In the genomic region with DNA sequence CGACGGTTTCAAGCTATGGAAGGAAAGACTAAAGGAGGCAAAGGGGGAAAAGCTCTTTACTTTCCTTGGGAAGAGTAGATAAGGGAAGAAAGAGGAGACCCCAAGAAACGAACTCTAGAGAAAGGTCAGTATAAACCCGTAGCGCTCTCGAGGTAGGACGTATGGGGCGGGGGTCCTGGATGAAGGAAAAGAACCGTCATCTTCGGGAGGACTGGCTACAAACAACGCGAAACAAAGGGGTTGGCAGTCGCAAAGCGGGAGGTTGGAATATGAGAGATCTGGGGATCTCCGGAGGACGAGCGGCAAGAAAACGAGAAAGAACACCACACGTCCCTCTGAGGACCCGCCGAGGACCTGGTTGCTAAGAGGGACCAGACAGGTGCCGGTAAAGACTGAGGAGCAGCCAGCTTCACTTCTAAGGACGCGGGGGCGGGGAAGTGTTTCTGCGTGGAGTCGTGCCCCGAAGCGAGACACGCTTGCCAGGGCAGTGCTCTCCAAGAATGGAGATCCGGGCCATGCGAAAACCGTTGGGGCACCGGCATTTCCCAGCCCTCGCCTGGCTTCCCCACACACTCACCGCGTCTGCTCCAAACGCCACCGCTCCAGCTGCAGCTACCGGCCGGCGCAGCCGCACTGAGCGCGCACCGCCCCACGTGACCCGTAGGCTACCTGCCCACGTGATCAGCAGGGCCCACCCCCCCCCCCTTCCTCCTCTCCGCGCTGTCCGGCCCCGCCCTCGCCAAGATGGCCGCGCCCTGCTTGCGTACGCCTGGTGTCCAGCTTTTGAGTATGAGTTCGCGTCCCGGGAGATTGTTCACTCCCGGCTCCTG, we compare ENCODE assay signal across 7 mouse cellular contexts. TPM values are rescaled to one million over a fixed set of nuclear protein-coding genes. Genes with fewer than 3 reads are reported as not detected.
DNase-seq lines count a peak whose midpoint lies in the region; ATAC-seq lines count a peak whose summit lies in the region.

Gene Fam118b (minus strand): TSS at position 660 of the 830 bp plus-strand sequence.
Gene Rpusd4 (plus strand): TSS at position 720 of the 830 bp plus-strand sequence.

- H3K4me2 ChIP-seq in intestine, embryonic 15.5 days (replicated peaks), result peak within 1 kb of the TSS; percentile 88

- H3K4me3 ChIP-seq in intestine, embryonic 15.5 days (replicated peaks), result peak within 1 kb of the TSS; percentile 82
- H3K4me3 ChIP-seq in midbrain, embryonic 10.5 days, result peak within 1 kb of the TSS; percentile 77

- H3K9ac ChIP-seq in intestine, embryonic 15.5 days, result peak within 1 kb of the TSS; percentile 76

- no peaks in the 10 kb centered on the region for H3K27me3 ChIP-seq in intestine, embryonic 15.5 days (replicated peaks)
- no peaks in the 10 kb centered on the region for H3K27me3 ChIP-seq in midbrain, embryonic 10.5 days (ENCODE audit: low read depth, poor library complexity, severe bottlenecking)

- DNase-seq in adrenal gland, adult (ENCODE audit: inconsistent age in 2 of 2, low spot score in 1 of 2), result peak; percentile 93 to 96
- DNase-seq in embryo, embryonic 10.5 days (ENCODE audit: low spot score), result peak; percentile 94
- peak; percentile 92 for DNase-seq in gastrocnemius, postnatal 25 days
- peak; percentile 94 to 95 for DNase-seq in left cerebral cortex, postnatal 25 days (ENCODE audit: low spot score in 2 of 2)
- peak; percentile 93 for DNase-seq in midbrain, embryonic 10.5 days (ENCODE audit: low spot score)
- peak; percentile 92 for DNase-seq in right cerebral cortex, postnatal 4 days

- H3K27ac ChIP-seq in intestine, embryonic 15.5 days, result peak within 1 kb of the TSS; percentile 64
- peak within 1 kb of the TSS; percentile 89 for H3K27ac ChIP-seq in midbrain, embryonic 10.5 days (replicated peaks)

- 0% methylated on average over 59 of the region's 62 CpGs for WGBS in intestine, embryonic 15.5 days
- under 1% methylated on average over 62 of the region's 62 CpGs for WGBS in midbrain, embryonic 10.5 days

- H3K4me1 ChIP-seq in intestine, embryonic 15.5 days (replicated peaks), result peaks cover 6% of the 10 kb centered on the region; the same call in 1 of the 2 replicates
- peaks cover 23% of the 10 kb centered on the region for H3K4me1 ChIP-seq in midbrain, embryonic 10.5 days

- H3K9me3 ChIP-seq in intestine, embryonic 15.5 days, result no peaks in the 10 kb centered on the region
- no peaks in the 10 kb centered on the region for H3K9me3 ChIP-seq in midbrain, embryonic 10.5 days (replicated peaks)

- H3K36me3 ChIP-seq in intestine, embryonic 15.5 days, result no peaks in the 10 kb centered on the region
- H3K36me3 ChIP-seq in midbrain, embryonic 10.5 days, result peaks cover 26% of the 10 kb centered on the region

- intact Hi-C loops in left cerebral cortex, postnatal 25 days (cut with DNase I), result loop anchor here (5.0 kb wide), 1 partner anchor 55 kb away; the partner anchor contains the start of gene Foxred1

- peak; percentile 91 for ATAC-seq in intestine, embryonic 15.5 days

RNA-seq across cellular contexts. Expression of gene Fam118b, which starts in this region (rescaled TPM):
- total RNA-seq in gastrocnemius, postnatal 25 days (2021), result 10 to 100 TPM; 15.9 to 21.7 TPM
- 52.7 and 52.8 TPM in 2 replicates for polyA plus RNA-seq in intestine, embryonic 15.5 days (2015; fragmentation: Nextera tagmentation; extraction: Ambion mirVana)
- total RNA-seq in left cerebral cortex, postnatal 25 days (2021), result 10 to 100 TPM; 23.5 to 25.2 TPM
- polyA plus RNA-seq in midbrain, embryonic 10.5 days (2016; fragmentation: Nextera tagmentation; extraction: Ambion mirVana), result 71.7 and 72.7 TPM in 2 replicates

RNA-seq across cellular contexts. Expression of gene Rpusd4, which starts in this region (rescaled TPM):
- 1 to 10 TPM; 6.0 to 6.4 TPM for total RNA-seq in gastrocnemius, postnatal 25 days (2021)
- 31.0 and 33.8 TPM in 2 replicates for polyA plus RNA-seq in intestine, embryonic 15.5 days (2015; fragmentation: Nextera tagmentation; extraction: Ambion mirVana)
- total RNA-seq in left cerebral cortex, postnatal 25 days (2021), result 1 to 10 TPM; 8.4 to 9.2 TPM
- 28.6 and 32.2 TPM in 2 replicates for polyA plus RNA-seq in midbrain, embryonic 10.5 days (2016; fragmentation: Nextera tagmentation; extraction: Ambion mirVana)

Comparison
In these comparisons a context has a peak if more than half of its experiments do, and no peak if none do; other contexts are left out.
1. Peak in every context shown above with its lines: DNase-seq, ATAC-seq, H3K4me3 ChIP-seq and H3K27ac ChIP-seq.